Comparison of ENCODE assay signal across 9 mouse cellular contexts in genomic region chr11:8653800-8654295, GRCm38 (mm10). TPM values are rescaled to one million over a fixed set of nuclear protein-coding genes. Genes with fewer than 3 reads are reported as not detected.
DNase-seq lines count a peak whose midpoint lies in the region; ATAC-seq and TF ChIP-seq lines count a peak whose summit lies in the region.
"Had no signal": no experiment of that assay in that cellular context is flagged by ENCODE, and none has a peak within 500 bp of the region (broad histone marks: within the 10 kb centered on the region; RNA-seq: fewer than 3 reads in every experiment).

No protein-coding gene starts in this region.

- peaks cover 15% of the 10 kb centered on the region for H3K4me1 ChIP-seq in forebrain, embryonic 16.5 days (replicated peaks; ENCODE audit: control insufficient read depth, insufficient read depth, low read length)
- H3K4me1 ChIP-seq in intestine, postnatal 0 days (replicated peaks; ENCODE audit: control insufficient read depth, insufficient read depth, low read length): peaks cover 8% of the 10 kb centered on the region; the same call in 1 of the 2 replicates
- H3K4me1 ChIP-seq in midbrain, embryonic 14.5 days (ENCODE audit: control insufficient read depth, insufficient read depth, low read length): peaks cover 4% of the 10 kb centered on the region; the same call in 1 of the 2 replicates

- H3K4me3 ChIP-seq in forebrain, embryonic 16.5 days (replicated peaks; ENCODE audit: low read length): no peak overlapping the region
- no peak overlapping the region for H3K4me3 ChIP-seq in intestine, postnatal 0 days (ENCODE audit: low read depth, low read length)
- H3K4me3 ChIP-seq in midbrain, embryonic 14.5 days (replicated peaks; ENCODE audit: low read depth, low read length): no peak overlapping the region
- H3K4me3 ChIP-seq: embryonic facial prominence, embryonic 15.5 days had no signal

- ATAC-seq in forebrain, embryonic 16.5 days: 0 out of 2 replicates have a peak, but pooled peaks have one; percentile 32
- ATAC-seq in intestine, postnatal 0 days: peak; percentile 38; the same call in 1 of the 2 replicates
- peak; percentile 15; the same call in 1 of the 2 replicates for ATAC-seq in midbrain, embryonic 14.5 days (ENCODE audit: low FRiP score, low TSS enrichment)

- no peaks in the 10 kb centered on the region for H3K9me3 ChIP-seq in forebrain, embryonic 16.5 days (ENCODE audit: control insufficient read depth, low read length)
- no peaks in the 10 kb centered on the region for H3K9me3 ChIP-seq in intestine, postnatal 0 days (ENCODE audit: control insufficient read depth)
- H3K9me3 ChIP-seq in midbrain, embryonic 14.5 days (ENCODE audit: control insufficient read depth, low read length): no peaks in the 10 kb centered on the region
- H3K9me3 ChIP-seq: embryonic facial prominence, embryonic 15.5 days had no signal

- H3K27ac ChIP-seq in forebrain, embryonic 16.5 days (ENCODE audit: low read length): no peak overlapping the region
- H3K27ac ChIP-seq in intestine, postnatal 0 days (ENCODE audit: low read depth, low read length): no peak overlapping the region
- H3K27ac ChIP-seq in midbrain, embryonic 14.5 days (replicated peaks; ENCODE audit: low read depth, low read length): no peak overlapping the region

- WGBS in forebrain, embryonic 16.5 days: 57% methylated on average over 13 of the region's 13 CpGs
- WGBS in intestine, postnatal 0 days: 61% methylated on average over 13 of the region's 13 CpGs
- WGBS in midbrain, embryonic 14.5 days: 61% methylated on average over 13 of the region's 13 CpGs

- TF ChIP-seq CTCF in intestine, postnatal 0 days (IDR thresholded peaks at IDR 0.05; ENCODE audit: low read depth): no peak

- peak; percentile 50 for DNase-seq in gastrocnemius, postnatal 14 days
- DNase-seq in gastrocnemius, postnatal 4 days (ENCODE audit: low spot score in 2 of 2): no peak
- DNase-seq in ZHBTc4 (ENCODE audit: low read depth, low spot score): peak; percentile 72
- no peak for DNase-seq in midbrain, embryonic 14.5 days
- DNase-seq in spleen, adult 12 weeks (ENCODE audit: low spot score): no peak
- no peak for DNase-seq in thymus, postnatal 14 days

- intact Hi-C loops in gastrocnemius, postnatal 14 days (cut with DNase I; ENCODE audit: low total_unique reads): no loop called here

- no peak overlapping the region for H3K9ac ChIP-seq in forebrain, embryonic 16.5 days (replicated peaks; ENCODE audit: low read depth, low read length)
- H3K9ac ChIP-seq in intestine, postnatal 0 days (ENCODE audit: low read depth, low read length): no peak overlapping the region
- H3K9ac ChIP-seq in midbrain, embryonic 14.5 days (replicated peaks; ENCODE audit: low read length): no peak overlapping the region
- H3K9ac ChIP-seq: embryonic facial prominence, embryonic 15.5 days had no signal

- H3K36me3 ChIP-seq in forebrain, embryonic 16.5 days (ENCODE audit: control insufficient read depth, insufficient read depth): no peaks in the 10 kb centered on the region
- peaks cover 10% of the 10 kb centered on the region; the same call in 1 of the 2 replicates for H3K36me3 ChIP-seq in intestine, postnatal 0 days (ENCODE audit: control insufficient read depth, insufficient read depth)
- H3K36me3 ChIP-seq in midbrain, embryonic 14.5 days (ENCODE audit: control insufficient read depth, insufficient read depth, low read length): no peaks in the 10 kb centered on the region
- H3K36me3 ChIP-seq: embryonic facial prominence, embryonic 15.5 days had no signal

- H3K4me2 ChIP-seq in forebrain, embryonic 16.5 days (ENCODE audit: low read length): no peak overlapping the region
- no peak overlapping the region for H3K4me2 ChIP-seq in intestine, postnatal 0 days (replicated peaks; ENCODE audit: low read depth)
- no peak overlapping the region for H3K4me2 ChIP-seq in midbrain, embryonic 14.5 days (ENCODE audit: low read length)
- H3K4me2 ChIP-seq: embryonic facial prominence, embryonic 15.5 days had no signal

- no peaks in the 10 kb centered on the region for H3K27me3 ChIP-seq in forebrain, embryonic 16.5 days (replicated peaks; ENCODE audit: control insufficient read depth, insufficient read depth, low read length)
- no peaks in the 10 kb centered on the region for H3K27me3 ChIP-seq in intestine, postnatal 0 days (replicated peaks; ENCODE audit: control insufficient read depth, insufficient read depth, low read length)
- H3K27me3 ChIP-seq in midbrain, embryonic 14.5 days (ENCODE audit: control insufficient read depth, insufficient read depth, low read length): no peaks in the 10 kb centered on the region
- H3K27me3 ChIP-seq: embryonic facial prominence, embryonic 15.5 days had no signal

RNA-seq across cellular contexts. Expression of gene Tns3, which starts 10.5 kb away (rescaled TPM):
- 10 to 100 TPM; 10.9 to 12.1 TPM for total RNA-seq in gastrocnemius, postnatal 14 days (2021)
- total RNA-seq in gastrocnemius, postnatal 4 days (2021): 10 to 100 TPM; 29.6 to 30.6 TPM
- 8.8 TPM in 2 replicates for polyA plus RNA-seq in forebrain, embryonic 16.5 days (2015; fragmentation: Nextera tagmentation; extraction: Ambion mirVana)
- polyA plus RNA-seq in intestine, postnatal 0 days (2015; fragmentation: Nextera tagmentation; extraction: Ambion mirVana): 10.5 and 11.4 TPM in 2 replicates
- 3.8 and 4.4 TPM in 2 replicates for polyA plus RNA-seq in midbrain, embryonic 14.5 days (2014; fragmentation: Nextera tagmentation; extraction: Ambion mirVana)

Comparison
In these comparisons a context has a peak if more than half of its experiments do, and no peak if none do; other contexts are left out.
1. DNase-seq: peak in gastrocnemius, postnatal 14 days (single experiment) and ZHBTc4 (single experiment); none in gastrocnemius, postnatal 4 days (0 of 2), midbrain, embryonic 14.5 days (single experiment), spleen, adult 12 weeks (single experiment) and thymus, postnatal 14 days (single experiment).
2. Peak in every context shown above with its lines, with median percentiles within 50 percentile points of each other: ATAC-seq.